ENCODE assay signal across 11 mouse cellular contexts in the genomic region with DNA sequence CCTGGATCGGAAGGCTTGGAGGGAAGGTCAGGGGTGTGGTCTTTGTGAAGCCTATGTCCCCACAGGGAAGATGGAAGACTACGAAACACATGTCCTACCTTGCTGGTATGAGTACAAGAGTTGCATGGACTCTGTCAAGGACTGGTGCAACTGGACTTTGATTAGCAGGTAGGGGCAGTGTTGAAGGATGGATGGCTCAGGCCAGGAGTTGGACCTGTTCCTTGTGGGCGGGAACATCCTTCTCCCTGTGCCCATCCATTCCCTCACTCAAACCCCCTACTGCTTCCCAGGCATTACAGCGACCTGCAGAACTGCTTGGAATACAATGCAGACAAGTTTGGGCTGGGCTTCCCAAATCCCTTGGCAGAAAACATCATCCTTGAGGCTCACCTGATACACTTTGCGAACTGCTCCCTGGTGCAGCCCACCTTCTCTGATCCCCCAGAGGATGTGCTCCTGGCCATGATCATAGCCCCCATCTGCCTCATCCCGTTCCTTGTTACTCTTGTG. TPM values are rescaled to one million over a fixed set of nuclear protein-coding genes. Genes with fewer than 3 reads are reported as not detected.
A peak's percentile ranks its signal among the peaks of the same experiment; 100 is the strongest.
DNase-seq lines count a peak whose midpoint lies in the region; ATAC-seq and TF ChIP-seq lines count a peak whose summit lies in the region.
"Had no signal": no experiment of that assay in that cellular context is flagged by ENCODE, and none has a peak within 500 bp of the region (broad histone marks: within the 10 kb centered on the region; RNA-seq: fewer than 3 reads in every experiment).

No protein-coding gene starts in this region.

- no peak for TF ChIP-seq CTCF in forebrain, postnatal 0 days (IDR thresholded peaks at IDR 0.05; ENCODE audit: low read depth)
- no peak for TF ChIP-seq CTCF in cortical plate, adult 2 months (IDR thresholded peaks at IDR 0.05; ENCODE audit: extremely low read depth, insufficient read depth, low read length)

- H3K36me3 ChIP-seq in forebrain, postnatal 0 days (ENCODE audit: insufficient read depth) = no peaks in the 10 kb centered on the region
- H3K36me3 ChIP-seq in forebrain, embryonic 12.5 days (replicated peaks) = no peaks in the 10 kb centered on the region
- no peaks in the 10 kb centered on the region for H3K36me3 ChIP-seq in liver, embryonic 13.5 days

- no peak for TF ChIP-seq POLR2A in cortical plate, adult 2 months (IDR thresholded peaks at IDR 0.05; ENCODE audit: extremely low read depth, insufficient read depth, low read length)

- DNase-seq in forebrain, postnatal 0 days = no peak
- peak; percentile 10 for DNase-seq in induced T-regulatory cell, adult 2 months (ENCODE audit: low read depth)
- no peak for DNase-seq in liver, embryonic 13.5 days
- no peak for DNase-seq in right cerebral cortex, postnatal 36 days (ENCODE audit: low spot score in 2 of 2)
- DNase-seq in frontal cortex, postnatal 10 days (ENCODE audit: low spot score in 2 of 2) = no peak
- no peak for DNase-seq in urinary bladder, adult 18-20 months (ENCODE audit: low spot score in 2 of 2)
- DNase-seq: cerebellum, postnatal 25 days had no signal

- peaks cover 4% of the 10 kb centered on the region; the same call in 1 of the 2 replicates for H3K4me1 ChIP-seq in forebrain, postnatal 0 days (ENCODE audit: insufficient read depth)
- H3K4me1 ChIP-seq in forebrain, embryonic 12.5 days = peaks cover 18% of the 10 kb centered on the region
- no peaks in the 10 kb centered on the region; the same call in 1 of the 2 replicates for H3K4me1 ChIP-seq in cortical plate, adult 2 months (ENCODE audit: control insufficient read depth, insufficient read depth, low read length)
- peaks cover 47% of the 10 kb centered on the region for H3K4me1 ChIP-seq in liver, embryonic 13.5 days (replicated peaks)

- H3K27ac ChIP-seq in forebrain, postnatal 0 days (ENCODE audit: low read depth, low read length) = no peak overlapping the region
- H3K27ac ChIP-seq in forebrain, embryonic 12.5 days = no peak overlapping the region
- H3K27ac ChIP-seq in cortical plate, adult 2 months (ENCODE audit: insufficient read depth, low read length) = peak overlapping the region; percentile 79
- no peak overlapping the region; the same call in 1 of the 2 replicates for H3K27ac ChIP-seq in liver, embryonic 13.5 days

- H3K4me2 ChIP-seq in forebrain, postnatal 0 days (ENCODE audit: low read depth) = peak overlapping the region; percentile 97; the same call in 1 of the 2 replicates
- H3K4me2 ChIP-seq in forebrain, embryonic 12.5 days = no peak overlapping the region
- H3K4me2 ChIP-seq in liver, embryonic 13.5 days = peak overlapping the region; percentile 69

- ATAC-seq in forebrain, postnatal 0 days = no peak
- no peak for ATAC-seq in forebrain, embryonic 12.5 days (ENCODE audit: low FRiP score)
- no peak for ATAC-seq in liver, embryonic 13.5 days (ENCODE audit: low read depth)

- no peak overlapping the region for H3K4me3 ChIP-seq in forebrain, postnatal 0 days (ENCODE audit: low read depth, low read length)
- H3K4me3 ChIP-seq in forebrain, embryonic 12.5 days (replicated peaks) = no peak overlapping the region
- peak overlapping the region; percentile 61 for H3K4me3 ChIP-seq in cortical plate, adult 2 months (ENCODE audit: insufficient read depth, low read length)
- H3K4me3 ChIP-seq in liver, embryonic 13.5 days (replicated peaks) = peak overlapping the region; percentile 55
- H3K4me3 ChIP-seq: megakaryocyte, embryonic 14.5 days had no signal

- no peak overlapping the region for H3K9ac ChIP-seq in forebrain, postnatal 0 days
- no peak overlapping the region for H3K9ac ChIP-seq in forebrain, embryonic 12.5 days
- no peak overlapping the region for H3K9ac ChIP-seq in liver, embryonic 13.5 days

- H3K27me3 ChIP-seq in forebrain, postnatal 0 days (ENCODE audit: insufficient read depth, low read length) = peaks cover 15% of the 10 kb centered on the region
- H3K27me3 ChIP-seq in forebrain, embryonic 12.5 days = peaks cover 52% of the 10 kb centered on the region
- peaks cover 59% of the 10 kb centered on the region for H3K27me3 ChIP-seq in liver, embryonic 13.5 days

- no peaks in the 10 kb centered on the region for H3K9me3 ChIP-seq in forebrain, postnatal 0 days (ENCODE audit: low read length)
- H3K9me3 ChIP-seq in forebrain, embryonic 12.5 days = no peaks in the 10 kb centered on the region
- no peaks in the 10 kb centered on the region for H3K9me3 ChIP-seq in liver, embryonic 13.5 days (replicated peaks)
- H3K9me3 ChIP-seq: megakaryocyte, embryonic 14.5 days had no signal

- 86% methylated on average over 6 of the region's 6 CpGs for WGBS in forebrain, postnatal 0 days
- WGBS in forebrain, embryonic 12.5 days = 78% methylated on average over 6 of the region's 6 CpGs
- WGBS in liver, embryonic 13.5 days (ENCODE audit: insufficient replicate concordance) = 75% methylated on average over 6 of the region's 6 CpGs

RNA-seq across cellular contexts. Expression of gene Ramp2, which starts 1.7 kb away (rescaled TPM):
- 42.9 and 46.0 TPM in 2 replicates for total RNA-seq in forebrain, postnatal 0 days (2014; rRNA removed)
- 93.4 and 102 TPM in 2 replicates for polyA plus RNA-seq in forebrain, postnatal 0 days (2015; fragmentation: Nextera tagmentation; extraction: Ambion mirVana)
- 43.7 and 49.6 TPM in 2 replicates for polyA plus RNA-seq in forebrain, embryonic 12.5 days (2016; fragmentation: Nextera tagmentation; extraction: Ambion mirVana)
- polyA plus RNA-seq in cortical plate, adult 2 months (2012; rRNA removed) = 65.8 and 69.6 TPM in 2 replicates
- polyA plus RNA-seq in liver, embryonic 13.5 days (2015; fragmentation: Nextera tagmentation; extraction: Ambion mirVana) = 23.4 and 25.4 TPM in 2 replicates
- total RNA-seq: hematopoietic stem cell, adult 5-6 weeks had no signal

RNA-seq across cellular contexts. Expression of gene Vps25, which starts 5.9 kb away (rescaled TPM):
- 71.7 and 75.8 TPM in 2 replicates for total RNA-seq in forebrain, postnatal 0 days (2014; rRNA removed)
- 135 and 138 TPM in 2 replicates for polyA plus RNA-seq in forebrain, postnatal 0 days (2015; fragmentation: Nextera tagmentation; extraction: Ambion mirVana)
- 90.4 and 93.1 TPM in 2 replicates for polyA plus RNA-seq in forebrain, embryonic 12.5 days (2016; fragmentation: Nextera tagmentation; extraction: Ambion mirVana)
- polyA plus RNA-seq in cortical plate, adult 2 months (2012; rRNA removed) = 55.6 and 58.8 TPM in 2 replicates
- polyA plus RNA-seq in liver, embryonic 13.5 days (2015; fragmentation: Nextera tagmentation; extraction: Ambion mirVana) = 98.5 and 99.4 TPM in 2 replicates

RNA-seq across cellular contexts. Expression of gene Wnk4, which starts 12.8 kb away (rescaled TPM):
- 3.2 and 5.4 TPM in 2 replicates for total RNA-seq in forebrain, postnatal 0 days (2014; rRNA removed)
- polyA plus RNA-seq in forebrain, postnatal 0 days (2015; fragmentation: Nextera tagmentation; extraction: Ambion mirVana) = 7.8 and 9.1 TPM in 2 replicates
- polyA plus RNA-seq in forebrain, embryonic 12.5 days (2016; fragmentation: Nextera tagmentation; extraction: Ambion mirVana) = 5.7 and 7.5 TPM in 2 replicates
- polyA plus RNA-seq in cortical plate, adult 2 months (2012; rRNA removed) = 2.5 and 3.3 TPM in 2 replicates
- polyA plus RNA-seq in liver, embryonic 13.5 days (2015; fragmentation: Nextera tagmentation; extraction: Ambion mirVana) = 5.5 and 7.9 TPM in 2 replicates
- total RNA-seq: hematopoietic stem cell, adult 5-6 weeks had no signal

RNA-seq across cellular contexts. Expression of gene Ezh1, which starts 21.3 kb away (rescaled TPM):
- total RNA-seq in forebrain, postnatal 0 days (2014; rRNA removed) = 25.6 and 27.7 TPM in 2 replicates
- polyA plus RNA-seq in forebrain, postnatal 0 days (2015; fragmentation: Nextera tagmentation; extraction: Ambion mirVana) = 18.8 and 22.5 TPM in 2 replicates
- polyA plus RNA-seq in forebrain, embryonic 12.5 days (2016; fragmentation: Nextera tagmentation; extraction: Ambion mirVana) = 11.1 and 12.5 TPM in 2 replicates
- 51.9 and 53.2 TPM in 2 replicates for polyA plus RNA-seq in cortical plate, adult 2 months (2012; rRNA removed)
- 6.6 and 7.4 TPM in 2 replicates for polyA plus RNA-seq in liver, embryonic 13.5 days (2015; fragmentation: Nextera tagmentation; extraction: Ambion mirVana)

RNA-seq across cellular contexts. Expression of gene Cntd1, which starts 31.2 kb away (rescaled TPM):
- total RNA-seq in forebrain, postnatal 0 days (2014; rRNA removed) = 0.10 and 0.15 TPM in 2 replicates
- 0.36 and 0.61 TPM in 2 replicates for polyA plus RNA-seq in forebrain, postnatal 0 days (2015; fragmentation: Nextera tagmentation; extraction: Ambion mirVana)
- polyA plus RNA-seq in forebrain, embryonic 12.5 days (2016; fragmentation: Nextera tagmentation; extraction: Ambion mirVana) = 1.6 TPM in 2 replicates
- polyA plus RNA-seq in cortical plate, adult 2 months (2012; rRNA removed) = 0.56 and 0.70 TPM in 2 replicates
- 0.63 and 0.85 TPM in 2 replicates for polyA plus RNA-seq in liver, embryonic 13.5 days (2015; fragmentation: Nextera tagmentation; extraction: Ambion mirVana)

Comparison
In these comparisons a context has a peak if more than half of its experiments do, and no peak if none do; other contexts are left out.
1. H3K4me3 ChIP-seq: peak in cortical plate, adult 2 months (single experiment) and liver, embryonic 13.5 days (single experiment); none in forebrain, postnatal 0 days (single experiment) and forebrain, embryonic 12.5 days (single experiment).